Mouse (Mus musculus): ENCODE data around the gene Heatr3. TPM values are rescaled to one million over a fixed set of nuclear protein-coding genes. Genes with fewer than 3 reads are reported as not detected.

The Heatr3 gene
- 40.7 TPM for polyA plus RNA-seq (2017; shearing (Covaris generic))

DNA sequence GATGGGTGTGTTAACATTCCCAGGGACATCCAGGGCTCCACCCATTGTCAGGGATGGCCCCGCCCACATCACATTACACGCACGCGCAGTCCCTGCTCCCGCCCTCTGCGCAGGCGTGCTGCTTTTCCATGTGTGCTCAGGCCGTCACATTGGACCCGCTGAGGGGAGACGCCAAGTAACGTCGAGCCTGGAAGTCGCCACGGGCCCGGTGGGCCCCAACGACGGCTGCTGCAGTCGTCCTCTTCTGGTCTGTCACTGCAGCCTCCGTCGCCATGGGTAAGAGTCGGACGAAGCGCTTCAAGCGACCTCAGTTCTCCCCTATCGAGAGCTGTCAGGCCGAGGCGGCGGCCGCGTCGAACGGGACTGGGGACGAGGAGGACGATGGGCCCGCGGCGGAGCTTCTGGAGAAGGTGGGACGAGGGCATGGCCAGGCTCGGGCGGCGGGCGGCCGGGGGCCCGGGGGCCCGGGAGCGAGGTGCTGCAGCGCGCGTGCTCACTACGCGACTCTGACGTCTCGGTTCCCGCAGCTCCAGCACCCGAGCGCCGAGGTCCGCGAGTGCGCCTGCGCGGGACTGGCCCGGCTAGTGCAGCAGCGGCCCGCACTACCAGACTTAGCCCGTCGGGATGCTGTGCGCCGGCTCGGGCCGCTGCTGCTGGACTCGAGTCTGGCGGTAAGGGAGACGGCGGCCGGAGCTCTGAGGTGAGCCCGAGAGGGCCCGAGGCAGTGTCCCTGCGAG, at the start of gene Heatr3:
TSS of gene Heatr3 (plus strand) at position 108 of the 737 bp plus-strand sequence.

DNA sequence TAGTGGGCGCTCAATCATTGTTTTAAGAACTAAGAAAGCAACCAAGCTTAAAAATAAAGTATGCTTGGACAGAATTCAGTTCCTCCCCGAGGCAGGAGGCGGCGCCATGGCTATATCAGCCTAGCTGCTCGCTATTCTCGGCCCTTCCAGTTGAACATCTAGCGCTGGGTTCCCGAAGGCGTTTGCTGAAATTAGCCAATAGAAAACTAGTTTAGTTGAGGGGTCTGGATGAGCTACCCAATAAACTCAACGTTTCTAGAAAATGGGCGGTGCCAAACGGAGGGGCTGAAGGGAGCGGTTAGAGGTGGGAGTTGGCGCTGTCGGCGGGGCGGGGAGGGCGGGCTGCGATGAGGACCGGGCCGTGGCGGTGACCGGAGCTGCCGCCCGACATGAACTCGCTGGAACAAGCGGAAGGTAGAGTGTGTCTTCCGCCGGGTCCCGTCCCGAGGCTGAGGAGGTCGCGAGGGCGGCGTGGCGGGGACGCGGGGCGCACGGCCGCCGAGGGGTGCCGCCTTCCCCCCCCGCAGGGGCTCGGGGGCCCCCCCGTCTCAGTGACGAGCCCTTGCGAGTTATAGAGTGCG, 19.1 kb upstream of the Heatr3 start, which contains the start of gene Cnep1r1:
TSS of gene Cnep1r1 (plus strand) at position 314 of the 581 bp plus-strand sequence.

DNA sequence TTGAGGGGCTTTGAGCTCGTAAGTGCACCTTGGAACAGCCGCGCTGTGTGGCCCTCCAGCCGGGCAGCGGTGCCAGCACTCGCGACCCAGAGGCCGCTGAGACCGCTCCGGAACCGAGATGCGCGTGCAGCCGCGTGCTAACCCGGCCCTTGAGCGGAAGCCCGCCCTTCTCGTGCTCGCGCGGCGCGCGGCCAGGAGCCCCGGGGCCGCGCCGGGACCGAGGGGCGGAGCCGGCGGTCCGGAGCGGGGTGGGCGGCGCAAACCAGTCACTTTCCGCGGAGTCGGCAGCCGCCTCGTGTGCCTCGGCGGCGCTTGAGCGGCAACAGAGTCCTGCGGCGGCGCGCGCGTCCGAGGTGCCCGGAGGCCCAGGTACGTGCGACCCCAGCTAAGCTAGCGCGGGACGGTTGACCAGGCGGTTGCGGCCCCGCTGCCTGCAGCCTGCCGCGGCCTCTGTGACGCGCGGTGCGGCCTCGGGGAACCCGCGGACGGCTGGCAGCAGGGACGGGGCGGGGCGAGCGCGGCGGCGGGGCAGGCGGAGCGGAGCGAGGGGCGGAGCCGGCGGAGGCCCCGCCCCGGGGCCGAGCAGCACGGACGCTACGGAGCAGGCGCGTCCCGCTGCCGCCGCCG, 61.4 kb downstream of the Heatr3 start, which contains the start of gene Tent4b:
TSS of gene Tent4b (plus strand) at position 269 of the 627 bp plus-strand sequence.

Other genes with a start within 250 kb of the Heatr3 start
- 0.08 TPM for gene Zfp423, start 178.3 kb upstream of the Heatr3 start, polyA plus RNA-seq (2017; shearing (Covaris generic))
- 38.5 TPM for gene Cnep1r1, start 19.1 kb upstream of the Heatr3 start, polyA plus RNA-seq (2017; shearing (Covaris generic))
- 41.9 TPM for gene Tent4b, start 61.4 kb downstream of the Heatr3 start, polyA plus RNA-seq (2017; shearing (Covaris generic))
- 134 TPM for gene Adcy7, start 134.5 kb downstream of the Heatr3 start, polyA plus RNA-seq (2017; shearing (Covaris generic))
- 86.5 TPM for gene Brd7, start 224.3 kb downstream of the Heatr3 start, polyA plus RNA-seq (2017; shearing (Covaris generic))

Measured in CD4-positive, CD25-positive, alpha-beta regulatory T cell (primary cell).